Mouse (Mus musculus): Measurements from ENCODE around the gene Rap1gds1.

GRCm38 (mm10) chr3:139000071-139000867 lies 74.7 kb downstream of the Rap1gds1 start:
- TF ChIP-seq CTCF (conservative IDR thresholded peaks at IDR 0.05; ENCODE audit: low read length) (no peak), NANOG (IDR thresholded peaks at IDR 0.05; ENCODE audit: borderline replicate concordance, low read length) (no peak), POU5F1 (IDR thresholded peaks at IDR 0.05; ENCODE audit: borderline replicate concordance, low read length) (no peak)

Data from E14TG2a.4 (cell line).